Mouse (Mus musculus) heart, postnatal 0 days (tissue): ENCODE measurements at regions not wholly inside any gene's neighbourhood (a gene's known extent, or its start where the extent isn't known, plus 50 kb on each side); places are given as distances from the start of the nearest gene placed in this dataset.

Experiments used
- CTCF ChIP-seq: IDR thresholded peaks from 2 replicates; pipeline ENCODE4 v1.5.1; 2016; ENCODE audit warnings: antibody characterized with exemption, control low read depth, low read depth
- EP300 ChIP-seq: IDR thresholded peaks from 2 replicates; pipeline ENCODE4 v1.6.1; 2016; ENCODE audit warnings: antibody characterized with exemption, low read depth

DNA sequence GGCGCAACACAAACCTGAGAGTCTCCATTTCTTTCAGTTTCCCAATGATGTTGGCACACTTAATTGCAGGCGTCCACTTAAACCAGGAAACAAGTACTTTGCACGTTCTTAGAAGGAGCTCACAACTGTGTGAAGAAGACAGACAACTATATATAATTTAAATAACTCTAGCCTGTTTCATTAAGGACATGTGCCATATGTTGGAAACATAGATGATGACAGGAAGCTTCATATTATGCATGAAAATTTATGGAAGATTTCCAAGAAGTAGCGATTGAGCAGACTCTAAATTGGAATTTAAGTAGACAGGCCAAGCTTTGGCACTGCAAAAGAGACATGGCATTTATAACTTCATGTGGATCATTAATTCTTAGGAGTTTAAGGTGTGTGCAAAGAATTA is 1504.1 kb downstream of the Epha7 start:
- TF ChIP-seq CTCF = no peak
- TF ChIP-seq EP300 = no peak
